Mouse (Mus musculus): ENCODE measurements around the gene Dnah9.

DNA sequence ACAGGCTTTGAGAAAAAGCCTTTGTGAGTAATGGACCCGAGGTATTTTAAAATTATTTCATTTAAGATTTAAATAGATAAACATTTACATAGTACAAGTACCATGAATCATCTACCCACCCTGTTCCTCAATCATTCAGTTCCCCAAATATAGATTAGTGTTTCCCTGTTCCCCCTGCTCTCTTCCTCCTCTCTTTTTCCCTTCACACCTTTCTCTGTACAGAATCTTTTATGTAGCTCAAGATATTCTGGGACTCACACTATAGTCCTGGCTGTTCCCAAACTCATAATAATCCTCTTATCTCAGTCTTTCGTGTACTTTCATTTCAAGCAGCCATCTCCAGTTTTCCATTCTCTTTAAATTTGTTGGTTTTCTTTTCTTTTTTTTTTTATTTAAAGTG lies 4.3 kb downstream of the Dnah9 start:
- TF ChIP-seq CTCF (IDR thresholded peaks at IDR 0.05; ENCODE audit: low read depth) (no peak), EP300 (optimal IDR thresholded peaks at IDR 0.05) (no peak)
